Mouse (Mus musculus): Measurements from ENCODE around the gene Dnase2b.

- no peak for TF ChIP-seq CTCF (IDR thresholded peaks at IDR 0.05; ENCODE audit: borderline replicate concordance, extremely low read depth, insufficient read depth, insufficient read length)
- no peak for TF ChIP-seq POLR2A (IDR thresholded peaks at IDR 0.05; ENCODE audit: borderline replicate concordance, extremely low read depth, insufficient read depth, insufficient read length, poor library complexity, severe bottlenecking)
Observed at GRCm38 (mm10) chr3:146661907-146662306, 46.5 kb upstream of the Dnase2b start.
